Mouse (Mus musculus) bone marrow macrophage, adult 2 months (primary cell): ENCODE measurements around the gene Mut.

Experiments used
- CTCF ChIP-seq: IDR thresholded peaks from 2 replicates; pipeline ENCODE4 v1.5.1; 2012; ENCODE audit warnings: low read depth, mild to moderate bottlenecking, low read length, moderate library complexity
- POLR2A ChIP-seq: IDR thresholded peaks from 2 replicates; pipeline ENCODE4 v1.6.1; 2012; ENCODE audit warnings: mild to moderate bottlenecking, low read depth, low read length, borderline replicate concordance

- TF ChIP-seq CTCF: no peak
- no peak for TF ChIP-seq POLR2A
Measured at GRCm38 (mm10) chr17:40948518-40948917, 14.0 kb downstream of the Mut start.
